Mouse (Mus musculus): ENCODE data around the gene Mllt3. TPM values are rescaled to one million over a fixed set of nuclear protein-coding genes. Genes with fewer than 3 reads are reported as not detected.

Mllt3 gene
- total and polyA plus RNA-seq, 3 experiments: 15.4 to 75.3 TPM; not detected in 1

- no peak for TF ChIP-seq POLR2AphosphoS5 (IDR thresholded peaks at IDR 0.05; ENCODE audit: borderline replicate concordance, low read depth, low read length)
- TF ChIP-seq SMC3 (IDR thresholded peaks at IDR 0.05; ENCODE audit: low read depth, low read length): no peak
- TF ChIP-seq KAT2A (conservative IDR thresholded peaks at IDR 0.05; ENCODE audit: low read depth, low read length): no peak
- TF ChIP-seq MXI1 (IDR thresholded peaks at IDR 0.05; ENCODE audit: low read depth, low read length): no peak
- no peak for TF ChIP-seq MAZ (IDR thresholded peaks at IDR 0.05; ENCODE audit: low read depth, low read length)
- no peak for TF ChIP-seq RCOR1 (IDR thresholded peaks at IDR 0.05; ENCODE audit: low read depth, low read length)
- TF ChIP-seq NRF1 (IDR thresholded peaks at IDR 0.05; ENCODE audit: insufficient read depth, low read depth, low read length, poor library complexity, severe bottlenecking): no peak
- TF ChIP-seq ZNF384 (IDR thresholded peaks at IDR 0.05; ENCODE audit: low read depth, low read length): no peak
- no peak for TF ChIP-seq E2F4 (IDR thresholded peaks at IDR 0.05; ENCODE audit: borderline replicate concordance, low read depth, low read length)
- no peak for TF ChIP-seq TBP (IDR thresholded peaks at IDR 0.05; ENCODE audit: low read depth, low read length)
- TF ChIP-seq HCFC1 (IDR thresholded peaks at IDR 0.05; ENCODE audit: low read depth, low read length): no peak
- TF ChIP-seq ELF1 (IDR thresholded peaks at IDR 0.05; ENCODE audit: low read depth, low read length): no peak
- TF ChIP-seq POLR2AphosphoS2 (IDR thresholded peaks at IDR 0.05; ENCODE audit: low read length): no peak
- no peak for TF ChIP-seq SIN3A (IDR thresholded peaks at IDR 0.05; ENCODE audit: low read length)
- no peak for TF ChIP-seq TAL1 (IDR thresholded peaks at IDR 0.05; ENCODE audit: low read length)
- no peak for TF ChIP-seq CHD2 (IDR thresholded peaks at IDR 0.05; ENCODE audit: low read length)
- TF ChIP-seq MYC (IDR thresholded peaks at IDR 0.05; ENCODE audit: low read depth, low read length): no peak
- no peak for TF ChIP-seq GATA1 (IDR thresholded peaks at IDR 0.05; ENCODE audit: low read depth, low read length)
- H3K9ac ChIP-seq (ENCODE audit: control insufficient read depth, low read depth, low read length, poor library complexity, severe bottlenecking): no peak overlapping the region
- H3K27ac ChIP-seq (ENCODE audit: control insufficient read depth, low read depth, low read length): no peak overlapping the region
- H3K27me3 ChIP-seq (ENCODE audit: control insufficient read depth in 1 of 2, insufficient read depth in 2 of 2, low read length in 2 of 2): no peaks in the 10 kb centered on the region
- DNase-seq (ENCODE audit: low read depth, low spot score): no peak
- H3K36me3 ChIP-seq (ENCODE audit: control insufficient read depth in 1 of 2, insufficient read depth in 2 of 2, low read length in 2 of 2): peaks cover 0 to 5% of the 10 kb centered on the region in 2 experiments; a peak in 2 of 4 replicates
- H3K4me1 ChIP-seq (ENCODE audit: control insufficient read depth in 1 of 2, insufficient read depth in 2 of 2, low read length in 2 of 2): 0 out of 4 replicates have a peak, but pooled peaks cover 0 to 5% of the 10 kb centered on the region in 2 experiments
- no peaks in the 10 kb centered on the region for H3K79me2 ChIP-seq (ENCODE audit: control insufficient read depth, insufficient read depth, low read length, poor library complexity)
- H3K4me3 ChIP-seq (ENCODE audit: control insufficient read depth in 1 of 2, insufficient read depth in 1 of 2, low read depth in 2 of 2, low read length in 2 of 2): no peak overlapping the region
- H3K9me3 ChIP-seq (replicated peaks; ENCODE audit: insufficient read depth, low read length): no peaks in the 10 kb centered on the region
Measured at GRCm38 (mm10) chr4:87826336-87826735, 206.8 kb downstream of the Mllt3 start.

GRCm38 (mm10) chr4:87823623-87824022 is 209.5 kb downstream of the Mllt3 start:
- no peaks in the 10 kb centered on the region for H3K4me1 ChIP-seq (ENCODE audit: control insufficient read depth in 1 of 2, insufficient read depth in 2 of 2, low read length in 2 of 2)
- no peak for DNase-seq (ENCODE audit: low read depth, low spot score)
- H3K27me3 ChIP-seq (ENCODE audit: control insufficient read depth in 1 of 2, insufficient read depth in 2 of 2, low read length in 2 of 2): no peaks in the 10 kb centered on the region
- H3K4me3 ChIP-seq (ENCODE audit: control insufficient read depth in 1 of 2, insufficient read depth in 1 of 2, low read depth in 2 of 2, low read length in 2 of 2): no peak overlapping the region
- H3K36me3 ChIP-seq (ENCODE audit: control insufficient read depth in 1 of 2, insufficient read depth in 2 of 2, low read length in 2 of 2): peaks cover 0 to 5% of the 10 kb centered on the region in 2 experiments; a peak in 2 of 4 replicates
- TF ChIP-seq ELF1 (IDR thresholded peaks at IDR 0.05; ENCODE audit: low read depth, low read length): no peak
- TF ChIP-seq GATA1 (IDR thresholded peaks at IDR 0.05; ENCODE audit: low read depth, low read length): no peak
- no peak for TF ChIP-seq KAT2A (conservative IDR thresholded peaks at IDR 0.05; ENCODE audit: low read depth, low read length)
- no peak for TF ChIP-seq CTCF (IDR thresholded peaks at IDR 0.05 in 2 of 3, conservative IDR thresholded peaks at IDR 0.05 in 1 of 3; ENCODE audit: control insufficient read depth in 1 of 3, insufficient read depth in 1 of 3, low read depth in 2 of 3, low read length in 3 of 3, poor library complexity in 1 of 3, severe bottlenecking in 1 of 3)
- no peak for TF ChIP-seq POLR2AphosphoS5 (IDR thresholded peaks at IDR 0.05; ENCODE audit: borderline replicate concordance, low read depth, low read length)
- TF ChIP-seq HCFC1 (IDR thresholded peaks at IDR 0.05; ENCODE audit: low read depth, low read length): no peak
- no peak for TF ChIP-seq SIN3A (IDR thresholded peaks at IDR 0.05; ENCODE audit: low read length)
- TF ChIP-seq ZNF384 (IDR thresholded peaks at IDR 0.05; ENCODE audit: low read depth, low read length): no peak
- TF ChIP-seq UBTF (IDR thresholded peaks at IDR 0.05; ENCODE audit: borderline replicate concordance, insufficient read depth, low read depth, low read length): no peak
- no peak for TF ChIP-seq ZC3H11A (IDR thresholded peaks at IDR 0.05; ENCODE audit: low read depth, low read length)
- no peak for TF ChIP-seq SMC3 (IDR thresholded peaks at IDR 0.05; ENCODE audit: low read depth, low read length)
- TF ChIP-seq MAZ (IDR thresholded peaks at IDR 0.05; ENCODE audit: low read depth, low read length): no peak
- TF ChIP-seq EP300 (IDR thresholded peaks at IDR 0.05; ENCODE audit: low read depth in 1 of 2, low read length in 2 of 2): no peak
- TF ChIP-seq BHLHE40 (IDR thresholded peaks at IDR 0.05; ENCODE audit: borderline replicate concordance, low read depth, low read length): no peak
- TF ChIP-seq MEF2A (IDR thresholded peaks at IDR 0.05; ENCODE audit: extremely low read depth, insufficient replicate concordance, low read depth, low read length, poor library complexity, severe bottlenecking): no peak
- TF ChIP-seq TBP (IDR thresholded peaks at IDR 0.05; ENCODE audit: low read depth, low read length): no peak
- TF ChIP-seq POLR2A (IDR thresholded peaks at IDR 0.05; ENCODE audit: control insufficient read depth in 1 of 2, insufficient read depth in 1 of 2, low read depth in 1 of 2, low read length in 2 of 2, poor library complexity in 1 of 2): no peak
- TF ChIP-seq USF2 (IDR thresholded peaks at IDR 0.05; ENCODE audit: borderline replicate concordance in 1 of 2, insufficient read depth in 1 of 2, low read depth in 1 of 2, low read length in 2 of 2): no peak
- no peak for TF ChIP-seq MXI1 (IDR thresholded peaks at IDR 0.05; ENCODE audit: low read depth, low read length)
- no peaks in the 10 kb centered on the region for H3K9me3 ChIP-seq (replicated peaks; ENCODE audit: insufficient read depth, low read length)
- no peaks in the 10 kb centered on the region for H3K79me2 ChIP-seq (ENCODE audit: control insufficient read depth, insufficient read depth, low read length, poor library complexity)
- H3K27ac ChIP-seq (ENCODE audit: control insufficient read depth, low read depth, low read length): no peak overlapping the region
- no peak overlapping the region for H3K9ac ChIP-seq (ENCODE audit: control insufficient read depth, low read depth, low read length, poor library complexity, severe bottlenecking)

All from MEL (cell line).